Mouse (Mus musculus): ENCODE measurements around the gene Slc35d3. TPM values are rescaled to one million over a fixed set of nuclear protein-coding genes. Genes with fewer than 3 reads are reported as not detected.

Gene Slc35d3
- total and polyA plus RNA-seq, 2 experiments from 2014 or later = 0.05 TPM; not detected in 1

- ATAC-seq (ENCODE audit: insufficient read depth, low read depth) (no peak), DNase-seq (ENCODE audit: low spot score) (no peak)
- no peak for TF ChIP-seq EP300 (IDR thresholded peaks at IDR 0.05; ENCODE audit: low read depth)
- H3K4me2 ChIP-seq (ENCODE audit: low read depth, low read length) = no peak overlapping the region
- no peaks in the 10 kb centered on the region for H3K4me1 ChIP-seq (ENCODE audit: control insufficient read depth, insufficient read depth)
- WGBS = 85% methylated on average over 3 of the region's 3 CpGs
- H3K9ac ChIP-seq (replicated peaks; ENCODE audit: low read depth, low read length) = no peak overlapping the region
- no peaks in the 10 kb centered on the region for H3K27me3 ChIP-seq (ENCODE audit: control insufficient read depth, insufficient read depth, low read length)
- H3K4me3 ChIP-seq (ENCODE audit: low read depth, low read length) = no peak overlapping the region
- H3K9me3 ChIP-seq (replicated peaks; ENCODE audit: control insufficient read depth, low read length) = no peaks in the 10 kb centered on the region
- H3K27ac ChIP-seq (ENCODE audit: low read depth) = no peak overlapping the region
- no peaks in the 10 kb centered on the region; the same call in 1 of the 2 replicates for H3K36me3 ChIP-seq (replicated peaks; ENCODE audit: control insufficient read depth, insufficient read depth, low read length)
Measured at GRCm38 (mm10) chr10:19889908-19890307, 38.6 kb upstream of the Slc35d3 start.

- no peaks in the 10 kb centered on the region for H3K4me1 ChIP-seq (ENCODE audit: control insufficient read depth, insufficient read depth)
- no peak for DNase-seq (ENCODE audit: low spot score)
- H3K27me3 ChIP-seq (ENCODE audit: control insufficient read depth, insufficient read depth, low read length) = no peaks in the 10 kb centered on the region
- ATAC-seq (ENCODE audit: insufficient read depth, low read depth) = no peak
- no peak overlapping the region for H3K27ac ChIP-seq (ENCODE audit: low read depth)
- H3K9ac ChIP-seq (replicated peaks; ENCODE audit: low read depth, low read length) = no peak overlapping the region
- no peak for TF ChIP-seq CTCF (IDR thresholded peaks at IDR 0.05; ENCODE audit: low read depth)
- TF ChIP-seq EP300 (IDR thresholded peaks at IDR 0.05; ENCODE audit: low read depth) = no peak
- no peak overlapping the region for H3K4me3 ChIP-seq (ENCODE audit: low read depth, low read length)
- H3K4me2 ChIP-seq (ENCODE audit: low read depth, low read length) = no peak overlapping the region
- WGBS = 62% methylated on average over 3 of the region's 3 CpGs
- H3K9me3 ChIP-seq (replicated peaks; ENCODE audit: control insufficient read depth, low read length) = no peaks in the 10 kb centered on the region
- 0 out of 2 replicates have a peak, but pooled peaks cover 4% of the 10 kb centered on the region for H3K36me3 ChIP-seq (replicated peaks; ENCODE audit: control insufficient read depth, insufficient read depth, low read length)
Measured at GRCm38 (mm10) chr10:19886249-19886648, 35.0 kb upstream of the Slc35d3 start.

- Histone ChIP-seq H3K36me3 (replicated peaks; ENCODE audit: control insufficient read depth, insufficient read depth, low read length) (0 out of 2 replicates have a peak, but pooled peaks cover 8% of the 10 kb centered on the region), H3K4me2 (ENCODE audit: low read depth, low read length) (no peak overlapping the region), H3K4me3 (ENCODE audit: low read depth, low read length) (no peak overlapping the region), H3K4me1 (ENCODE audit: control insufficient read depth, insufficient read depth) (no peaks in the 10 kb centered on the region), H3K27ac (ENCODE audit: low read depth) (no peak overlapping the region), H3K9me3 (replicated peaks; ENCODE audit: control insufficient read depth, low read length) (no peaks in the 10 kb centered on the region), H3K9ac (replicated peaks; ENCODE audit: low read depth, low read length) (no peak overlapping the region), H3K27me3 (ENCODE audit: control insufficient read depth, insufficient read depth, low read length) (no peaks in the 10 kb centered on the region)
- ATAC-seq (ENCODE audit: insufficient read depth, low read depth) = no peak
- WGBS = 61% methylated on average over 4 of the region's 4 CpGs
- no peak for TF ChIP-seq CTCF (IDR thresholded peaks at IDR 0.05; ENCODE audit: low read depth)
- TF ChIP-seq EP300 (IDR thresholded peaks at IDR 0.05; ENCODE audit: low read depth) = no peak
- no peak for DNase-seq (ENCODE audit: low spot score)
Measured at GRCm38 (mm10) chr10:19884409-19884808, 33.1 kb upstream of the Slc35d3 start.

DNA sequence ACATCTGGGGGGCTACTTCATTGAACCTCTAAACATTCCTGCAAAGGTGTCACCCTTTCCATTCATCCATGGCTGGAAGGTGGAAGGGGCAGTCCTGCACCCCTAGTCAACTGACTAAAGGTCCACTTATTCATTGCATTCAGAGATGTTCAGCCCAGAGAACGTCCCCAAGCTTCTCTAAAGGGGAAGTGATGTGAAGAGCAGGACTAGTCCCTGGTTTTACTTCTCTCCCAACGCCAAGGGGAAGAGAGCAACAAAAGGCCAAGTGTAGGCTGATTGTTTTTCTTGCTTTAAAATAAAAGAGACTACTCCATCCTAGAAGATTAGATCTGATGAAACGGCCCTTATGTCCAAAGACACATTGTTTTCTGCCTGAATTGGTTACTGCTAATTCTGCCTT is 29.2 kb upstream of the Slc35d3 start:
- H3K27ac ChIP-seq (ENCODE audit: low read depth) = no peak overlapping the region
- WGBS = 68% methylated on average over 3 of the region's 3 CpGs
- no peak overlapping the region for H3K9ac ChIP-seq (replicated peaks; ENCODE audit: low read depth, low read length)
- ATAC-seq (ENCODE audit: insufficient read depth, low read depth) (no peak), DNase-seq (ENCODE audit: low spot score) (no peak)
- H3K27me3 ChIP-seq (ENCODE audit: control insufficient read depth, insufficient read depth, low read length) = no peaks in the 10 kb centered on the region
- no peak for TF ChIP-seq CTCF (IDR thresholded peaks at IDR 0.05; ENCODE audit: low read depth)
- TF ChIP-seq EP300 (IDR thresholded peaks at IDR 0.05; ENCODE audit: low read depth) = no peak
- H3K4me2 ChIP-seq (ENCODE audit: low read depth, low read length) = no peak overlapping the region
- H3K4me3 ChIP-seq (ENCODE audit: low read depth, low read length) = no peak overlapping the region
- H3K9me3 ChIP-seq (replicated peaks; ENCODE audit: control insufficient read depth, low read length) = no peaks in the 10 kb centered on the region
- 0 out of 2 replicates have a peak, but pooled peaks cover 8% of the 10 kb centered on the region for H3K36me3 ChIP-seq (replicated peaks; ENCODE audit: control insufficient read depth, insufficient read depth, low read length)
- H3K4me1 ChIP-seq (ENCODE audit: control insufficient read depth, insufficient read depth) = no peaks in the 10 kb centered on the region

DNA sequence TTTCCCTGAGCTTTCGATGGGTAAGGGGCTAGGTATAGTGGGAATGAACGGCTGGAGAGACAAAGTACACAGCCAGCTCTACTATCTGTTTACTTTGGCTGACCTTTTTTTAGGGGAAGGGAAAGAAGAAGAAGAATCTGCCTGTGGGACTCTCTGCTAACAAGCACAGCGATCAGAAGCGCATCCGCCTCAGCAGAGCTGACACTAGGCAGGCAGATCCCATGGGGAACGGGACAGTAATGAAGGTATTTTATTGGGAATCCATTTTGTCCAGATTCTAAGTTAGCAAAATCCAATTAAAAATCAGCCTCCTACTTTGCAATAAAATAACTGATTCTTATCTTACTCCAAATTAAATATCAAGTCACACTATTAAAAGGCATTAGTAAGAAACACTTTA is 27.9 kb upstream of the Slc35d3 start:
- no peak for TF ChIP-seq EP300 (IDR thresholded peaks at IDR 0.05; ENCODE audit: low read depth)
- TF ChIP-seq CTCF (IDR thresholded peaks at IDR 0.05; ENCODE audit: low read depth) = no peak
- Histone ChIP-seq H3K4me3 (ENCODE audit: low read depth, low read length) (no peak overlapping the region), H3K9me3 (replicated peaks; ENCODE audit: control insufficient read depth, low read length) (no peaks in the 10 kb centered on the region), H3K36me3 (replicated peaks; ENCODE audit: control insufficient read depth, insufficient read depth, low read length) (0 out of 2 replicates have a peak, but pooled peaks cover 8% of the 10 kb centered on the region), H3K27me3 (ENCODE audit: control insufficient read depth, insufficient read depth, low read length) (no peaks in the 10 kb centered on the region), H3K27ac (ENCODE audit: low read depth) (no peak overlapping the region), H3K4me2 (ENCODE audit: low read depth, low read length) (no peak overlapping the region), H3K4me1 (ENCODE audit: control insufficient read depth, insufficient read depth) (no peaks in the 10 kb centered on the region), H3K9ac (replicated peaks; ENCODE audit: low read depth, low read length) (no peak overlapping the region)
- ATAC-seq (ENCODE audit: insufficient read depth, low read depth) (no peak), DNase-seq (ENCODE audit: low spot score) (no peak)
- 76% methylated on average over 6 of the region's 6 CpGs for WGBS

GRCm38 (mm10) chr10:19877679-19878078 is 26.4 kb upstream of the Slc35d3 start:
- DNase-seq (ENCODE audit: low spot score) (no peak), ATAC-seq (ENCODE audit: insufficient read depth, low read depth) (no peak)
- 0 out of 2 replicates have a peak, but pooled peaks cover 8% of the 10 kb centered on the region for H3K36me3 ChIP-seq (replicated peaks; ENCODE audit: control insufficient read depth, insufficient read depth, low read length)
- no peaks in the 10 kb centered on the region for H3K9me3 ChIP-seq (replicated peaks; ENCODE audit: control insufficient read depth, low read length)
- 80% methylated on average over 9 of the region's 9 CpGs for WGBS
- no peak overlapping the region for H3K9ac ChIP-seq (replicated peaks; ENCODE audit: low read depth, low read length)
- no peak overlapping the region for H3K27ac ChIP-seq (ENCODE audit: low read depth)
- H3K4me1 ChIP-seq (ENCODE audit: control insufficient read depth, insufficient read depth) = no peaks in the 10 kb centered on the region
- no peak overlapping the region for H3K4me2 ChIP-seq (ENCODE audit: low read depth, low read length)
- H3K27me3 ChIP-seq (ENCODE audit: control insufficient read depth, insufficient read depth, low read length) = no peaks in the 10 kb centered on the region
- TF ChIP-seq CTCF (IDR thresholded peaks at IDR 0.05; ENCODE audit: low read depth) (no peak), EP300 (IDR thresholded peaks at IDR 0.05; ENCODE audit: low read depth) (no peak)
- H3K4me3 ChIP-seq (ENCODE audit: low read depth, low read length) = no peak overlapping the region

Measured in heart, postnatal 0 days (tissue).